Mouse (Mus musculus) cerebellum, adult 2 months (tissue): Measurements from ENCODE around the gene Inha. TPM values are rescaled to one million over a fixed set of nuclear protein-coding genes. Genes with fewer than 3 reads are reported as not detected.

Experiments
- DNase-seq, 2 experiments: peaks; one replicate each; pipeline ENCODE4 v3.0.0; 2021
- H3K27ac ChIP-seq: fragments of 200-500 bp; 2 replicates; pipeline ENCODE4 v1.5.1; 2012; ENCODE audit warnings: low read length, control low read depth, inconsistent platforms; ENCODE audit not compliant: insufficient read depth
- H3K27me3 ChIP-seq: fragments of 200-500 bp; 2 replicates; pipeline ENCODE4 v1.6.1; 2012; ENCODE audit warnings: inconsistent platforms, mild to moderate bottlenecking, low read length, moderate library complexity; ENCODE audit not compliant: control insufficient read depth, insufficient read depth
- H3K4me1 ChIP-seq: fragments of 200-500 bp; 2 replicates; pipeline ENCODE4 v1.6.1; 2011; ENCODE audit warnings: low read length; ENCODE audit not compliant: control insufficient read depth, insufficient read depth
- H3K4me3 ChIP-seq: fragments of 200-500 bp; replicated peaks from 2 replicates; pipeline ENCODE3; 2011; ENCODE audit warnings: mild to moderate bottlenecking, low read depth, low read length, control low read depth; ENCODE audit not compliant: insufficient read depth
- CTCF ChIP-seq: fragments of 200-500 bp; IDR thresholded peaks from 2 replicates; pipeline ENCODE4 v1.5.1; 2011; ENCODE audit warnings: low read depth, mild to moderate bottlenecking, control low read depth, low read length, moderate library complexity, borderline replicate concordance; ENCODE audit not compliant: insufficient read depth
- POLR2A ChIP-seq: fragments of 200-500 bp; IDR thresholded peaks from 2 replicates; pipeline ENCODE4 v1.6.1; 2011; ENCODE audit warnings: low read length, control low read depth, borderline replicate concordance; ENCODE audit not compliant: insufficient read depth
- WGBS: fragments of 180-500 bp; shearing (Covaris S2); methylation state at CpG from one replicate; pipeline ENCODE4 v1.1.7; 2018; 5-methylcytosine and 5-hydroxymethylcytosine counted together
- polyA plus RNA-seq: library from polyadenylated mRNA; depleted of rRNA; stranded (reverse); fragments of >200 nt; gene quantifications from 2 replicates; pipeline ENCODE4 v1.2.3, GENCODE M21; 2012

The Inha gene
- polyA plus RNA-seq, 1 experiment, result 64.7 TPM

DNA sequence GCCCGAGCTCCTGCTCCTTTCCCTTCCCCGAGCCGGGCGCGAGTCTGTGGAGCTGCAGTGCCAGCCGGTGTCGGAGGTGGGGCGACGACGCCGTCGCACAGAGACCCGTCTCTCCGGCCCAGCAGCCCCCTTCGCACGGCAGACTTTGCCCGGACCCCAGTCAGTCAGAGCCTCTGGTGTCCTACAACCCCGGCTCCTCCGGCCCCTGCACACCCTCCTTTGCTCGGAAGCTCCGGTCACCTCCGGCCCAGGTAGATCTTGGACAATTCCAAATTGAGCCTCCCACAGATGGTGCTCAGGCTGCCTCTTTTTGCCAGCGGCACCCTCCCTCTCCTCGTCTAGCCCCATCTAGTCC is 27.3 kb upstream of the Inha start:
- no peaks in the 10 kb centered on the region for H3K27me3 ChIP-seq

DNA sequence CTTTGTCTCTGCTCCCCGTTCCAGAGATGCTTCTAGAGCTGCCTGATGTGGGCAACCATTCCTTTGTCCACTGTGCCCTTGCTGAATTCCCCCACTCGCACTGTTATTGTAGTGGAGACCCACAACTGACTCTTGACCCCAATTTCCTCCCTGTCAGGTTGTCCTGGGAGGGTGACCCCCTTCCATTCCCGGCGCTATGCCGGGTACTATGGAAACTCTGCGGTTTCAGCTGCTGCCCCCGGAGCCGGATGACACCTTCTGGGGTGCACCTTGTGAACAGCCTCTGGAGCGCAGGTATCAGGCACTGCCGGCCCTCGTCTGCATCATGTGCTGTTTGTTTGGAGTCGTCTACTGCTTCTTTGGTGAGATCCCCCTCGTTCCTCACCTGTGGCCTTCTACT is 26.8 kb upstream of the Inha start:
- TF ChIP-seq POLR2A (no peak), CTCF (no peak)
- DNase-seq, result no peak
- Histone ChIP-seq H3K4me3 (peak overlapping the region; percentile 85), H3K27ac (peak overlapping the region; percentile 92), H3K27me3 (no peaks in the 10 kb centered on the region), H3K4me1 (peaks cover 16% of the 10 kb centered on the region)
- 4% methylated on average over 13 of the region's 13 CpGs for WGBS

More for the DNA sequence above, 27.3 kb upstream of the Inha start:
- H3K4me1 ChIP-seq, result peaks cover 16% of the 10 kb centered on the region
- no peak for TF ChIP-seq CTCF
- TF ChIP-seq POLR2A, result no peak
- 2% methylated on average over 24 of the region's 24 CpGs for WGBS
- peak overlapping the region; percentile 92 for H3K27ac ChIP-seq
- DNase-seq, result no peak
- H3K4me3 ChIP-seq, result peak overlapping the region; percentile 85

- no peak overlapping the region for H3K27ac ChIP-seq
- TF ChIP-seq POLR2A (no peak), CTCF (no peak)
- H3K27me3 ChIP-seq, result no peaks in the 10 kb centered on the region
- WGBS, result 75% methylated on average over 7 of the region's 7 CpGs
- peaks cover 16% of the 10 kb centered on the region for H3K4me1 ChIP-seq
- no peak for DNase-seq
- H3K4me3 ChIP-seq, result peak overlapping the region; percentile 31
These were observed 26.1 kb upstream of the Inha start for GRCm38 (mm10) chr1:75480735-75481134.

DNA sequence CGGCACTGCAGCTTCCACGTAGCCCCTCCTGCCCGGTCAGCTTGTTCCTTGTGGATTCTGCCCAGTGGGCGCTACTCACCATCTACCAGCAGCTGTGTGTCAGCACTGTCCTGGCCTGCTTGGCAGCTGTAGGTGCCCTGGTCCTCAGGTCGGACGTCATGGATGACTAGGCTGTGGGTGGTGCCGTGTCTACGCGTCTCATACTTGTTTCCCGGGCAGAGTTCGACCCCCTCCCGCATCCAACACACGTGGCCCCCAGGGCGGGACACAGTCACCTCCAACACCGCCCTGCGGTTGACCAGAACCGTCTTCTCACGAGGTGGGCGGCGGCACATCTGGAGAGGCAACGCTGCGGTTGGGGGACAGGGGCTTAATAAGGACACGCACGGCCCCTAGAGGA is 20.3 kb upstream of the Inha start:
- DNase-seq, result peak in 1 of 2 experiments; percentile 41
- Histone ChIP-seq H3K4me1 (peaks cover 20% of the 10 kb centered on the region), H3K4me3 (peak overlapping the region; percentile 68), H3K27me3 (no peaks in the 10 kb centered on the region), H3K27ac (no peak overlapping the region)
- WGBS, result 16% methylated on average over 24 of the region's 24 CpGs
- no peak for TF ChIP-seq POLR2A
- TF ChIP-seq CTCF, result no peak

DNA sequence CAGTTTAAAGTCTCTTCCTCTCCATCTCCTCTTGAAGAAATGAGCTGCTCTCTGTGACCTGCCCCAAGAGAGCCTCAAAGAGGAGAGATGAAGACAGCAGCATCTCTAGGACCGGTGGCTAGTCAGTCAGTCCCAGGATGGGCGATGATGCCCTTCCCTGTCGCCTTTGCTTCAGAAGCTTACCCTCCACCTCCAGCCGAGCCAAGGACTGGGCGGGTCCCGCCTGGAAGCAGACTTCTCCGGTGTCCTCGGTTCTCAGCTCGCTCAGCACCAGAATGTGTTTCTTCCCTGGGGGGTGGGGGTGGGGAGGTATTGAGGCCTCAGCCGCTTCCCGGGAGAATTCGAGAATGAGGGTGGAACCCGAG is 19.9 kb upstream of the Inha start:
- Histone ChIP-seq H3K4me3 (peak overlapping the region; percentile 68), H3K27me3 (no peaks in the 10 kb centered on the region), H3K27ac (no peak overlapping the region), H3K4me1 (peaks cover 20% of the 10 kb centered on the region)
- TF ChIP-seq CTCF (no peak), POLR2A (no peak)
- WGBS, result 2% methylated on average over 13 of the region's 13 CpGs
- no peak for DNase-seq

GRCm38 (mm10) chr1:75487405-75488161 is 19.3 kb upstream of the Inha start:
- TF ChIP-seq POLR2A (no peak), CTCF (peak; percentile 45; the same call in 1 of the 2 replicates)
- H3K4me3 ChIP-seq, result peak overlapping the region; percentile 68
- H3K4me1 ChIP-seq, result peaks cover 18% of the 10 kb centered on the region
- WGBS, result under 1% methylated on average over 62 of the region's 62 CpGs
- no peak overlapping the region for H3K27ac ChIP-seq
- H3K27me3 ChIP-seq, result no peaks in the 10 kb centered on the region
- peak; percentile 82 to 88 for DNase-seq

GRCm38 (mm10) chr1:75490785-75491551 is 15.9 kb upstream of the Inha start:
- no peak overlapping the region for H3K27ac ChIP-seq
- H3K27me3 ChIP-seq, result no peaks in the 10 kb centered on the region
- no peak for TF ChIP-seq POLR2A
- TF ChIP-seq CTCF, result no peak
- H3K4me3 ChIP-seq, result no peak overlapping the region
- peak in 1 of 2 experiments; percentile 11 for DNase-seq
- 87% methylated on average over 34 of the region's 34 CpGs for WGBS
- H3K4me1 ChIP-seq, result peaks cover 12% of the 10 kb centered on the region
